Mouse (Mus musculus) hindbrain, postnatal 0 days (tissue): ENCODE data around the gene Sdad1. TPM values are rescaled to one million over a fixed set of nuclear protein-coding genes. Genes with fewer than 3 reads are reported as not detected.

Experiments used
- ATAC-seq: fragments of 200-750 bp; cut with Nextera tagmentation; 2 replicates; pipeline ENCODE4 v1.8.0; 2017; ENCODE audit warnings: mild to moderate bottlenecking, moderate TSS enrichment, moderate library complexity
- DNase-seq: peaks from one replicate; pipeline ENCODE4 v3.0.0-alpha.2; 2015; ENCODE audit warnings: low spot score
- H3K27ac ChIP-seq: fragments of 300-500 bp; sonication (generic); 2 replicates; pipeline ENCODE4 v1.5.1; 2014; ENCODE audit warnings: mild to moderate bottlenecking
- H3K27me3 ChIP-seq: fragments of 300-500 bp; sonication (generic); 2 replicates; pipeline ENCODE4 v1.6.1; 2014; ENCODE audit warnings: low read length, mixed read lengths; ENCODE audit not compliant: insufficient read depth
- H3K36me3 ChIP-seq: fragments of 300-500 bp; sonication (generic); 2 replicates; pipeline ENCODE4 v1.6.1; 2014; ENCODE audit warnings: low read length, mixed read lengths; ENCODE audit not compliant: insufficient read depth
- H3K4me1 ChIP-seq: fragments of 300-500 bp; sonication (generic); 2 replicates; pipeline ENCODE4 v1.6.1; 2014; ENCODE audit warnings: antibody characterized with exemption, low read length, mixed read lengths; ENCODE audit not compliant: insufficient read depth
- H3K4me2 ChIP-seq: fragments of 300-500 bp; sonication (generic); 2 replicates; pipeline ENCODE4 v1.6.1; 2014; ENCODE audit warnings: low read depth, mild to moderate bottlenecking, low read length, moderate library complexity, mixed read lengths
- H3K4me3 ChIP-seq: fragments of 300-500 bp; sonication (generic); 2 replicates; pipeline ENCODE4 v1.5.1; 2014; ENCODE audit warnings: low read length
- H3K9ac ChIP-seq: fragments of 300-500 bp; sonication (generic); replicated peaks from 2 replicates; pipeline ENCODE4 v1.6.1; 2014; ENCODE audit warnings: mild to moderate bottlenecking, low read length, moderate library complexity, mixed read lengths
- H3K9me3 ChIP-seq: fragments of 300-500 bp; sonication (generic); 2 replicates; pipeline ENCODE4 v1.6.1; 2016; ENCODE audit warnings: low read length, mixed read lengths
- CTCF ChIP-seq: IDR thresholded peaks from 2 replicates; pipeline ENCODE4 v1.5.1; 2016; ENCODE audit warnings: antibody characterized with exemption, control low read depth, low read depth
- WGBS: fragments of 180-500 bp; shearing (Covaris S2); extraction: QIAGEN DNeasy Blood & Tissue Kit; methylation state at CpG from one replicate; pipeline ENCODE4 v1.1.7; 2014; 5-methylcytosine and 5-hydroxymethylcytosine counted together
- polyA plus RNA-seq: library from polyadenylated mRNA; unstranded; fragments of >200 nt; fragmentation: Nextera tagmentation; extraction: Ambion mirVana; gene quantifications from 2 replicates; pipeline ENCODE4 v1.2.1, GENCODE M21; 2015
- total RNA-seq: library from RNA; depleted of rRNA; stranded (reverse); fragments of >200 nt; gene quantifications from 2 replicates; pipeline ENCODE4 v1.2.3, GENCODE M21; 2014

The Sdad1 gene
- total and polyA plus RNA-seq, 2 experiments from 2014 or later: 28.3 to 30.6 TPM

GRCm38 (mm10) chr5:92262646-92263045 lies 47.6 kb downstream of the Sdad1 start:
- peaks cover 5% of the 10 kb centered on the region; the same call in 1 of the 2 replicates for H3K4me1 ChIP-seq
- WGBS: 96% methylated on average over 8 of the region's 8 CpGs
- H3K27me3 ChIP-seq: no peaks in the 10 kb centered on the region
- no peaks in the 10 kb centered on the region for H3K9me3 ChIP-seq
- H3K4me2 ChIP-seq: no peak overlapping the region
- ATAC-seq (no peak), DNase-seq (no peak)
- no peaks in the 10 kb centered on the region for H3K36me3 ChIP-seq
- no peak overlapping the region for H3K9ac ChIP-seq
- H3K27ac ChIP-seq: no peak overlapping the region
- no peak overlapping the region for H3K4me3 ChIP-seq
- TF ChIP-seq CTCF: no peak

- H3K27ac ChIP-seq: no peak within 1 kb of the TSS
- no peak for TF ChIP-seq CTCF
- no peak within 1 kb of the TSS for H3K4me3 ChIP-seq
Observed at GRCm38 (mm10) chr5:92256218-92256617, 54.1 kb downstream of the Sdad1 start, which contains the start of gene Ppef2. TSS of gene Ppef2 (minus strand) at chr5:92256278.

GRCm38 (mm10) chr5:92254476-92254875 lies 55.8 kb downstream of the Sdad1 start:
- 54% methylated on average over 6 of the region's 6 CpGs for WGBS
- Histone ChIP-seq H3K4me1 (no peaks in the 10 kb centered on the region; the same call in 1 of the 2 replicates), H3K4me2 (no peak overlapping the region), H3K4me3 (no peak overlapping the region), H3K27me3 (no peaks in the 10 kb centered on the region), H3K9ac (no peak overlapping the region), H3K36me3 (no peaks in the 10 kb centered on the region), H3K9me3 (0 out of 2 replicates have a peak, but pooled peaks cover 5% of the 10 kb centered on the region), H3K27ac (no peak overlapping the region)
- DNase-seq (no peak), ATAC-seq (no peak)
- no peak for TF ChIP-seq CTCF

More at GRCm38 (mm10) chr5:92256218-92256617, 54.1 kb downstream of the Sdad1 start, which contains the start of gene Ppef2:
- Histone ChIP-seq H3K4me2 (no peak within 1 kb of the TSS), H3K4me1 (no peaks in the 10 kb centered on the region; the same call in 1 of the 2 replicates), H3K27me3 (no peaks in the 10 kb centered on the region), H3K36me3 (no peaks in the 10 kb centered on the region), H3K9me3 (no peaks in the 10 kb centered on the region), H3K9ac (no peak within 1 kb of the TSS)
- DNase-seq (no peak), ATAC-seq (no peak)
- WGBS: 29% methylated on average over 6 of the region's 6 CpGs

GRCm38 (mm10) chr5:92252797-92253343 lies 57.4 kb downstream of the Sdad1 start:
- peak; percentile 85 for TF ChIP-seq CTCF
- ATAC-seq: peak; percentile 89
- peak overlapping the region; percentile 49 for H3K4me2 ChIP-seq
- H3K9ac ChIP-seq: no peak overlapping the region
- H3K27me3 ChIP-seq: no peaks in the 10 kb centered on the region
- H3K9me3 ChIP-seq: 0 out of 2 replicates have a peak, but pooled peaks cover 5% of the 10 kb centered on the region
- H3K4me1 ChIP-seq: no peaks in the 10 kb centered on the region
- no peak overlapping the region for H3K4me3 ChIP-seq
- peak overlapping the region; percentile 17; the same call in 1 of the 2 replicates for H3K27ac ChIP-seq
- no peaks in the 10 kb centered on the region for H3K36me3 ChIP-seq
- peak; percentile 72 for DNase-seq
- 16% methylated on average over 18 of the region's 18 CpGs for WGBS

GRCm38 (mm10) chr5:92252031-92252430 lies 58.2 kb downstream of the Sdad1 start:
- ATAC-seq (no peak), DNase-seq (no peak)
- H3K27ac ChIP-seq: no peak overlapping the region
- H3K4me3 ChIP-seq: no peak overlapping the region
- H3K36me3 ChIP-seq: no peaks in the 10 kb centered on the region
- H3K9me3 ChIP-seq: 0 out of 2 replicates have a peak, but pooled peaks cover 5% of the 10 kb centered on the region
- 91% methylated on average over 6 of the region's 6 CpGs for WGBS
- TF ChIP-seq CTCF: 0 out of 2 replicates have a peak, but pooled peaks have one; percentile 7
- H3K9ac ChIP-seq: no peak overlapping the region
- no peaks in the 10 kb centered on the region for H3K4me1 ChIP-seq
- no peak overlapping the region for H3K4me2 ChIP-seq
- no peaks in the 10 kb centered on the region for H3K27me3 ChIP-seq

- Histone ChIP-seq H3K4me1 (no peaks in the 10 kb centered on the region), H3K27me3 (no peaks in the 10 kb centered on the region), H3K36me3 (no peaks in the 10 kb centered on the region), H3K4me2 (no peak overlapping the region), H3K27ac (no peak overlapping the region), H3K4me3 (no peak overlapping the region), H3K9me3 (0 out of 2 replicates have a peak, but pooled peaks cover 5% of the 10 kb centered on the region), H3K9ac (no peak overlapping the region)
- whole genome bisulfite sequencing: 88% methylated on average over 11 of the region's 11 CpGs
- ATAC-seq: no peak
- no peak for TF ChIP-seq CTCF
- no peak for DNase-seq
Observed at GRCm38 (mm10) chr5:92248614-92249013, 61.7 kb downstream of the Sdad1 start.

- H3K4me2 ChIP-seq: no peak overlapping the region
- no peak overlapping the region for H3K4me3 ChIP-seq
- no peak overlapping the region for H3K9ac ChIP-seq
- no peak for TF ChIP-seq CTCF
- DNase-seq (no peak), ATAC-seq (no peak)
- H3K9me3 ChIP-seq: 0 out of 2 replicates have a peak, but pooled peaks cover 5% of the 10 kb centered on the region
- H3K4me1 ChIP-seq: no peaks in the 10 kb centered on the region
- 92% methylated on average over 9 of the region's 9 CpGs for WGBS
- H3K27me3 ChIP-seq: no peaks in the 10 kb centered on the region
- H3K27ac ChIP-seq: no peak overlapping the region
- no peaks in the 10 kb centered on the region for H3K36me3 ChIP-seq
Observed at GRCm38 (mm10) chr5:92245483-92245882, 64.8 kb downstream of the Sdad1 start.
